16 mouse cellular contexts compared by ENCODE assay signal in the genomic region with DNA sequence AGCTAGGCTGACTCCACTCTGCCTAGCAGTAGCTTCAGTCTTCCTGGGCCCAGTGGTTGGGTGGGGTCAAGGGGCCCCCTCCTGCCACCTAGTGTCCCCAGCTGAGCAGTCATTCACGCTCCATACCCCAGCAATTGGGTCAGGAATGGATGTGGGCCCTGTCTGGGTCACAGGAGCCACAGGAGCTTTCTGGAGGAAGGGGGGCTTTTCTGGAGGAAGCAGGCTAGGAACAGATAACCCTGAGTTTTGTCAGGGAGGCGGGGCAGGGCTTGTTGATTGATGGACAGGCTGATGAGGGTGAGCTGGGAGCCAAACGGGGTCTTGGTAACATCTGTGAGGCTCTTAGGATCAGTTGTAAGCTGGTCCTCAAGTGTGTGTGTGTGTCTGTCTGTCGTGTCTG. TPM values are rescaled to one million over a fixed set of nuclear protein-coding genes. Genes with fewer than 3 reads are reported as not detected.
DNase-seq lines count a peak whose midpoint lies in the region; ATAC-seq lines count a peak whose summit lies in the region.
"Had no signal": no experiment of that assay in that cellular context is flagged by ENCODE, and none has a peak within 500 bp of the region (broad histone marks: within the 10 kb centered on the region; RNA-seq: fewer than 3 reads in every experiment).

No protein-coding gene starts in this region.

- H3K27ac ChIP-seq in forebrain, embryonic 11.5 days (ENCODE audit: low read depth, low read length): peak overlapping the region; percentile 6; the same call in 1 of the 2 replicates
- H3K27ac ChIP-seq in forebrain, embryonic 12.5 days: no peak overlapping the region
- H3K27ac ChIP-seq in midbrain, embryonic 10.5 days (replicated peaks): peak overlapping the region; percentile 38; the same call in 1 of the 2 replicates
- no peak overlapping the region for H3K27ac ChIP-seq in midbrain, embryonic 13.5 days
- H3K27ac ChIP-seq: hindbrain, embryonic 14.5 days; midbrain, embryonic 15.5 days had no signal

- no peak for ATAC-seq in forebrain, embryonic 11.5 days (replicated peaks; ENCODE audit: low FRiP score)
- ATAC-seq in forebrain, embryonic 12.5 days (ENCODE audit: low FRiP score): no peak
- ATAC-seq in midbrain, embryonic 13.5 days: no peak
- ATAC-seq: midbrain, embryonic 15.5 days had no signal

- 74% methylated on average over 4 of the region's 4 CpGs for WGBS in forebrain, embryonic 11.5 days
- 68% methylated on average over 4 of the region's 4 CpGs for WGBS in forebrain, embryonic 12.5 days
- WGBS in midbrain, embryonic 10.5 days: 78% methylated on average over 4 of the region's 4 CpGs
- WGBS in midbrain, embryonic 13.5 days: 79% methylated on average over 4 of the region's 4 CpGs

- DNase-seq in forebrain, embryonic 11.5 days (ENCODE audit: low spot score): no peak
- no peak for DNase-seq in midbrain, embryonic 10.5 days (ENCODE audit: low spot score)
- peak; percentile 76 for DNase-seq in liver
- DNase-seq in cerebellum, postnatal 36 days: no peak
- DNase-seq in embryo, embryonic 11 days: no peak
- DNase-seq in ovary, postnatal 10 days (ENCODE audit: low spot score): no peak
- DNase-seq: adrenal gland, postnatal 25 days; kidney, adult 2 months; kidney, postnatal 36 days; lung, postnatal 14 days; right cerebral cortex, postnatal 4 days; thymus, postnatal 14 days had no signal

- H3K27me3 ChIP-seq in forebrain, embryonic 11.5 days (ENCODE audit: control insufficient read depth, insufficient read depth, low read length): no peaks in the 10 kb centered on the region
- no peaks in the 10 kb centered on the region for H3K27me3 ChIP-seq in forebrain, embryonic 12.5 days
- no peaks in the 10 kb centered on the region for H3K27me3 ChIP-seq in midbrain, embryonic 10.5 days (ENCODE audit: low read depth, poor library complexity, severe bottlenecking)
- no peaks in the 10 kb centered on the region for H3K27me3 ChIP-seq in midbrain, embryonic 13.5 days
- H3K27me3 ChIP-seq: midbrain, embryonic 15.5 days had no signal

- H3K4me2 ChIP-seq in forebrain, embryonic 11.5 days (ENCODE audit: low read depth, low read length, severe bottlenecking): no peak overlapping the region
- no peak overlapping the region for H3K4me2 ChIP-seq in forebrain, embryonic 12.5 days
- H3K4me2 ChIP-seq in midbrain, embryonic 13.5 days (replicated peaks): no peak overlapping the region
- H3K4me2 ChIP-seq: hindbrain, embryonic 14.5 days; midbrain, embryonic 15.5 days had no signal

- no peak overlapping the region for H3K4me3 ChIP-seq in forebrain, embryonic 11.5 days (ENCODE audit: low read depth, low read length)
- no peak overlapping the region for H3K4me3 ChIP-seq in forebrain, embryonic 12.5 days (replicated peaks)
- H3K4me3 ChIP-seq in midbrain, embryonic 10.5 days: no peak overlapping the region
- no peak overlapping the region for H3K4me3 ChIP-seq in midbrain, embryonic 13.5 days (replicated peaks)
- H3K4me3 ChIP-seq: midbrain, embryonic 15.5 days had no signal

- no peaks in the 10 kb centered on the region for H3K9me3 ChIP-seq in forebrain, embryonic 11.5 days (ENCODE audit: control insufficient read depth, low read length)
- no peaks in the 10 kb centered on the region for H3K9me3 ChIP-seq in forebrain, embryonic 12.5 days
- H3K9me3 ChIP-seq in midbrain, embryonic 10.5 days (replicated peaks): no peaks in the 10 kb centered on the region
- H3K9me3 ChIP-seq in midbrain, embryonic 13.5 days: no peaks in the 10 kb centered on the region
- H3K9me3 ChIP-seq: midbrain, embryonic 15.5 days had no signal

- H3K9ac ChIP-seq in forebrain, embryonic 11.5 days (ENCODE audit: low read length): no peak overlapping the region
- no peak overlapping the region for H3K9ac ChIP-seq in forebrain, embryonic 12.5 days
- no peak overlapping the region for H3K9ac ChIP-seq in midbrain, embryonic 13.5 days (replicated peaks)
- H3K9ac ChIP-seq: hindbrain, embryonic 14.5 days; midbrain, embryonic 15.5 days had no signal

- H3K4me1 ChIP-seq in forebrain, embryonic 11.5 days (replicated peaks; ENCODE audit: control insufficient read depth, insufficient read depth, low read length): no peaks in the 10 kb centered on the region
- H3K4me1 ChIP-seq in forebrain, embryonic 12.5 days: no peaks in the 10 kb centered on the region
- H3K4me1 ChIP-seq in midbrain, embryonic 10.5 days: 0 out of 2 replicates have a peak, but pooled peaks cover 7% of the 10 kb centered on the region
- H3K4me1 ChIP-seq in midbrain, embryonic 13.5 days (replicated peaks): no peaks in the 10 kb centered on the region
- H3K4me1 ChIP-seq: midbrain, embryonic 15.5 days had no signal

- H3K36me3 ChIP-seq in forebrain, embryonic 11.5 days (ENCODE audit: control insufficient read depth, insufficient read depth, low read length): peaks cover 6% of the 10 kb centered on the region; the same call in 1 of the 2 replicates
- peaks cover 41% of the 10 kb centered on the region for H3K36me3 ChIP-seq in forebrain, embryonic 12.5 days (replicated peaks)
- peaks cover 51% of the 10 kb centered on the region for H3K36me3 ChIP-seq in midbrain, embryonic 10.5 days
- peaks cover 50% of the 10 kb centered on the region for H3K36me3 ChIP-seq in midbrain, embryonic 13.5 days
- H3K36me3 ChIP-seq: midbrain, embryonic 15.5 days had no signal

RNA-seq across cellular contexts. Expression of gene Rbm38, which starts 16.3 kb away (rescaled TPM):
- 111 and 115 TPM in 2 replicates for polyA plus RNA-seq in forebrain, embryonic 11.5 days (2014; fragmentation: Nextera tagmentation; extraction: Ambion mirVana)
- 65.0 and 67.6 TPM in 2 replicates for polyA plus RNA-seq in forebrain, embryonic 12.5 days (2016; fragmentation: Nextera tagmentation; extraction: Ambion mirVana)
- 94.6 and 107 TPM in 2 replicates for polyA plus RNA-seq in midbrain, embryonic 10.5 days (2016; fragmentation: Nextera tagmentation; extraction: Ambion mirVana)
- 26.6 and 29.4 TPM in 2 replicates for polyA plus RNA-seq in midbrain, embryonic 13.5 days (2015; fragmentation: Nextera tagmentation; extraction: Ambion mirVana)

RNA-seq across cellular contexts. Expression of gene Rae1, which starts 36.7 kb away (rescaled TPM):
- 147 and 148 TPM in 2 replicates for polyA plus RNA-seq in forebrain, embryonic 11.5 days (2014; fragmentation: Nextera tagmentation; extraction: Ambion mirVana)
- 122 and 132 TPM in 2 replicates for polyA plus RNA-seq in forebrain, embryonic 12.5 days (2016; fragmentation: Nextera tagmentation; extraction: Ambion mirVana)
- 155 and 169 TPM in 2 replicates for polyA plus RNA-seq in midbrain, embryonic 10.5 days (2016; fragmentation: Nextera tagmentation; extraction: Ambion mirVana)
- 121 TPM in 2 replicates for polyA plus RNA-seq in midbrain, embryonic 13.5 days (2015; fragmentation: Nextera tagmentation; extraction: Ambion mirVana)

RNA-seq across cellular contexts. Expression of gene Spo11, which starts 59.1 kb away (rescaled TPM):
- polyA plus RNA-seq in forebrain, embryonic 11.5 days (2014; fragmentation: Nextera tagmentation; extraction: Ambion mirVana): 0.47 and 0.71 TPM in 2 replicates
- 0.27 and 1.0 TPM in 2 replicates for polyA plus RNA-seq in forebrain, embryonic 12.5 days (2016; fragmentation: Nextera tagmentation; extraction: Ambion mirVana)
- 0.20 and 0.40 TPM in 2 replicates for polyA plus RNA-seq in midbrain, embryonic 10.5 days (2016; fragmentation: Nextera tagmentation; extraction: Ambion mirVana)
- 0.53 and 0.61 TPM in 2 replicates for polyA plus RNA-seq in midbrain, embryonic 13.5 days (2015; fragmentation: Nextera tagmentation; extraction: Ambion mirVana)

Comparison
In these comparisons a context has a peak if more than half of its experiments do, and no peak if none do; other contexts are left out.
1. H3K27ac ChIP-seq: peak in forebrain, embryonic 11.5 days (single experiment) and midbrain, embryonic 10.5 days (single experiment); none in forebrain, embryonic 12.5 days (single experiment) and midbrain, embryonic 13.5 days (single experiment).